Mouse (Mus musculus) spleen, adult 2 months (tissue): ENCODE data around the gene Usp22.

Source experiments
- CTCF ChIP-seq: fragments of 200-500 bp; IDR thresholded peaks from 2 replicates; pipeline ENCODE4 v1.5.1; 2011; ENCODE audit warnings: mild to moderate bottlenecking, inconsistent platforms; ENCODE audit not compliant: insufficient read depth, insufficient read length, insufficient replicate concordance; ENCODE audit errors: extremely low read depth
- POLR2A ChIP-seq: fragments of 200-500 bp; IDR thresholded peaks from 2 replicates; pipeline ENCODE4 v1.6.1; 2011; ENCODE audit warnings: low read depth, low read length, inconsistent platforms

DNA sequence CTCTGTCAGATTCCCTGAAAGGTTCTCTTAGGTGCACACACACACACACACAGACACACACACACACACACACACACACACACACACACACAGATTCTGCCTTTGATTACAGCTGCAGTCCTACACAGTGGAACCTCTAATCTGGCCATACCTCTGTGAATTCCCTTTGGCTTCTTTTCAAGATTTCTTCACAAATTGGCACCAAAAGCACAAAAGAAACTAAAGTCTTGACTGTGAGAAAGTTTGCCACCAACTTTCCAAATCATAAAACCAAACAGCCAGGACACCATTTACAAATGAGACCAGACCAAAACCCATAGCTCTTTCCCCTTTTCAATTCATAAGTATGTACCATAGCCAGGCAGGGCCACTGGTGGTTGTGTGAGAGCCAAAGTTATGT lies 23.1 kb upstream of the Usp22 start:
- TF ChIP-seq CTCF (no peak), POLR2A (no peak)
